Mouse (Mus musculus): ENCODE results near the gene Olfr1116.
"Not testable (repeated sequence)": the region's sequence is repeated elsewhere in the genome, so short reads cannot be mapped to it uniquely, and the experiment has no call there.

- TF ChIP-seq ZC3H11A (IDR thresholded peaks at IDR 0.05; ENCODE audit: borderline replicate concordance, low read depth, low read length); CHD2 (IDR thresholded peaks at IDR 0.05; ENCODE audit: low read depth, low read length); HCFC1 (IDR thresholded peaks at IDR 0.05; ENCODE audit: borderline replicate concordance, insufficient read depth, low read length): not testable (repeated sequence)
Observed at GRCm38 (mm10) chr2:87293977-87294376, 26.6 kb downstream of the Olfr1116 start.
